Mouse (Mus musculus) ES-E14 (cell line): Measurements from ENCODE around the gene Pou2f2. TPM values are rescaled to one million over a fixed set of nuclear protein-coding genes. Genes with fewer than 3 reads are reported as not detected.
A peak's percentile ranks its signal among the peaks of the same experiment; 100 is the strongest.

Experiments
- DNase-seq: peaks from one replicate; pipeline ENCODE4 v3.0.0-alpha.2; 2013; ENCODE audit warnings: low read depth, low spot score
- H3K27ac ChIP-seq: 2 replicates; pipeline ENCODE4 v1.5.1; 2012; ENCODE audit warnings: low read depth, mild to moderate bottlenecking, low read length, moderate library complexity, mixed read lengths; ENCODE audit not compliant: poor library complexity, insufficient read depth, severe bottlenecking
- H3K36me3 ChIP-seq: 2 replicates; pipeline ENCODE4 v1.6.1; 2012; ENCODE audit warnings: mild to moderate bottlenecking, low read length, moderate library complexity, mixed read lengths; ENCODE audit not compliant: control insufficient read depth, poor library complexity, insufficient read depth, severe bottlenecking
- H3K4me1 ChIP-seq, 2 experiments: fragments of 150-350 bp in 1 of 2; sonication (generic) in 1 of 2; 2 replicates each; pipeline ENCODE4 v1.6.1; 2012; ENCODE audit warnings: low read length in 2 of 2, mild to moderate bottlenecking in 1 of 2, mixed read lengths in 1 of 2; ENCODE audit not compliant: control insufficient read depth in 2 of 2, insufficient read depth in 2 of 2, poor library complexity in 1 of 2
- H3K4me3 ChIP-seq, 2 experiments: fragments of 150-350 bp in 1 of 2; sonication (generic) in 1 of 2; 2 replicates each; pipeline ENCODE4 v1.5.1; 2012; ENCODE audit warnings: low read length in 2 of 2, low read depth in 1 of 2, mild to moderate bottlenecking in 1 of 2, mixed read lengths in 1 of 2; ENCODE audit not compliant: insufficient read depth in 1 of 2, poor library complexity in 1 of 2, severe bottlenecking in 1 of 2
- H3K9ac ChIP-seq: 2 replicates; pipeline ENCODE4 v1.6.1; 2012; ENCODE audit warnings: low read depth, mild to moderate bottlenecking, low read length, mixed read lengths; ENCODE audit not compliant: poor library complexity, insufficient read depth, severe bottlenecking
- H3K9me3 ChIP-seq: fragments of 150-350 bp; sonication (generic); 2 replicates; pipeline ENCODE4 v1.6.1; 2012; ENCODE audit warnings: low read depth, mild to moderate bottlenecking, low read length; ENCODE audit not compliant: control insufficient read depth, insufficient read depth
- CHD2 ChIP-seq: IDR thresholded peaks from 2 replicates; pipeline ENCODE4 v1.6.1; 2014; ENCODE audit warnings: mild to moderate bottlenecking, low read depth, low read length, inconsistent platforms
- HCFC1 ChIP-seq: IDR thresholded peaks from 2 replicates; pipeline ENCODE4 v1.6.1; 2012; ENCODE audit warnings: low read length, inconsistent platforms, borderline replicate concordance; ENCODE audit not compliant: insufficient read depth
- MAFK ChIP-seq: IDR thresholded peaks from 2 replicates; pipeline ENCODE4 v1.6.1; 2014; ENCODE audit warnings: mild to moderate bottlenecking, low read depth, low read length, inconsistent platforms; ENCODE audit not compliant: insufficient read depth
- ZC3H11A ChIP-seq: IDR thresholded peaks from 2 replicates; pipeline ENCODE4 v1.6.1; 2012; ENCODE audit warnings: low read depth, mild to moderate bottlenecking, inconsistent platforms, low read length, borderline replicate concordance
- ZNF384 ChIP-seq: IDR thresholded peaks from 2 replicates; pipeline ENCODE4 v1.6.1; 2012; ENCODE audit warnings: low read depth, low read length, inconsistent platforms
- in situ Hi-C, 2 experiments: fragments of 600-800 bp; cut with MboI; formaldehyde crosslinking; loops; one replicate each; pipeline ENCODE4 v1.15.1; 2025; ENCODE audit warnings: low sequenced_read_pairs in 2 of 2, inconsistent platforms in 1 of 2; ENCODE audit not compliant: unreplicated experiment in 2 of 2
- total RNA-seq: library from RNA; depleted of rRNA; stranded (reverse); fragments of 300-350 nt; gene quantifications from 2 replicates; pipeline ENCODE4 v1.2.3, GENCODE M21; 2012; rRNA removed

Pou2f2 gene
- 2.4 and 2.9 TPM in 2 replicates for total RNA-seq

DNA sequence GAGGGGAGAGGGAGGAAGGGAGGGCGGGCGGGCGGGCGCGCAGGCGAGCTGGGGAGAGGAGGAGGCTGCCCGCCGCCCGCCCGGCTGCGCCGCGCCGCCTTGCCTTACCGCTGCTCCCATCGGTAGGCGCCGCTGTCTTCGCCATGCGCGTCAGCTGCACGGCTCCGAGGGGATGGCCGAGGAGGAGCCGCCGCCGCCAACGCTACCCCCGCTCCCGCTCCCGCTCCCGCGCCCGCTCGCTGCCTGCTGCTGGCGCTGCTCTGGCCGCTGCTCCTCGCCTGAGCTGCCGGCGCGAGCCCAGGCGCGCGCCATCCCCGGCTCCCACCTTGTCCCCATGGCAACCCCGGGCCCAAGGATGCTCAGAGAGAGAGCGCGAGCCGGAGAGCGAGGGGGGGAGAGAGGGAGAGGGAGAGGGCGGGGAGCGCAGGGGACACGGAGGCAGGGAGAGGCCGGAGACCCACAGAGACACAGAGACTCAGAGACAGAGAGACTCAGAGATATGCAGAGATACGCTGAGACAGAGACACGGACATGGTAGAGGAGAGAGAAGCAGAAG lies at the start of gene Pou2f2:
Pou2f2 (minus strand) TSS at position 121 of the 556 bp plus-strand sequence.
- Histone ChIP-seq H3K4me3 (peak within 1 kb of the TSS; percentile 77 to 88), H3K4me1 (peaks cover 0 to 3% of the 10 kb centered on the region in 2 experiments; a peak in 1 of 4 replicates), H3K36me3 (no peaks in the 10 kb centered on the region), H3K27ac (no peak within 1 kb of the TSS), H3K9ac (peak within 1 kb of the TSS; percentile 67), H3K9me3 (no peaks in the 10 kb centered on the region)
- DNase-seq = peak; percentile 70
- in situ Hi-C loops = no loop called here
- TF ChIP-seq HCFC1 (0 out of 2 replicates have a peak, but pooled peaks have one; percentile 15), MAFK (no peak), ZC3H11A (no peak), CHD2 (no peak)

DNA sequence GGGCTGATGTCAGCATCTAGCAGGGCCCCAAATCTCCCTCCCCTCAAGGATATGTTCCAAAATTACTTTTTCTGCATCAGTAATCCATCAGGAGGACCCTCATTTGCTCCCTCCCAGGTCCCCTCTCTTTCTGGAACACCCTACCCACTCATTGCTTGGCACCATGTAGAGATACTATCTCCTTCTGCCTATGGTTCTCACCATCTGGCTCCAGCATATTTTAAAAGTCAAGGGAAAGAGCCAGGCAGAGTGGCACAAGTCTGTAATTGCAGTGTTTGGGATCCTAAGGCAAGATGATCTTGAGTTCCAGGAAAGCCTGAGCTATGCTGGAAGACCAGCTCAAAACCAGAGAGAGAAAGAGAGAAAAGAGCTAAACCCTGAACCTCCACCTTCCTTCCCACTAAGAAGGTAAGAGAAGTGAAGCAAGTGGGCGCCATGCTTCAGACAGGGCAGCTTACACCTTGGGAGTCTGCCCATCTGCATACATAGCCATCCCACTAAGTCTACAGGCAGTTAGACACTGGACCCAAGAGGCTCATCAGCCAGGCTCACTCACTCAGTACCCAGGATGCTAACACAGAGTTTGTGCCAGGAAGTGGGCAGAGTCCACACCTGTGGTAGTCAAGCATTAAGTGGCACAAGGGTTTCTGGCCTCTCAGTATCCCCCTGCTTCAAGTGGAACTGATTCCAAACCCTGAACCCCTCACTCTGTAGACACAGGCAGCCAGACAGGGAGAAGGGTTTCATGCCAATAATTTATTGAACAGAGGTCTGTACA lies 48.2 kb upstream of the Pou2f2 start:
- no peak overlapping the region for H3K9ac ChIP-seq
- peaks cover 72% of the 10 kb centered on the region for H3K36me3 ChIP-seq
- in situ Hi-C loops = no loop called here
- TF ChIP-seq ZC3H11A = no peak
- TF ChIP-seq HCFC1 = no peak
- TF ChIP-seq MAFK = no peak
- TF ChIP-seq ZNF384 = no peak
- TF ChIP-seq CHD2 = no peak
- no peak overlapping the region for H3K4me3 ChIP-seq
- DNase-seq = no peak
- no peaks in the 10 kb centered on the region for H3K9me3 ChIP-seq
- H3K27ac ChIP-seq = no peak overlapping the region
- H3K4me1 ChIP-seq = peaks cover 0 to 10% of the 10 kb centered on the region in 2 experiments; a peak in 2 of 4 replicates

DNA sequence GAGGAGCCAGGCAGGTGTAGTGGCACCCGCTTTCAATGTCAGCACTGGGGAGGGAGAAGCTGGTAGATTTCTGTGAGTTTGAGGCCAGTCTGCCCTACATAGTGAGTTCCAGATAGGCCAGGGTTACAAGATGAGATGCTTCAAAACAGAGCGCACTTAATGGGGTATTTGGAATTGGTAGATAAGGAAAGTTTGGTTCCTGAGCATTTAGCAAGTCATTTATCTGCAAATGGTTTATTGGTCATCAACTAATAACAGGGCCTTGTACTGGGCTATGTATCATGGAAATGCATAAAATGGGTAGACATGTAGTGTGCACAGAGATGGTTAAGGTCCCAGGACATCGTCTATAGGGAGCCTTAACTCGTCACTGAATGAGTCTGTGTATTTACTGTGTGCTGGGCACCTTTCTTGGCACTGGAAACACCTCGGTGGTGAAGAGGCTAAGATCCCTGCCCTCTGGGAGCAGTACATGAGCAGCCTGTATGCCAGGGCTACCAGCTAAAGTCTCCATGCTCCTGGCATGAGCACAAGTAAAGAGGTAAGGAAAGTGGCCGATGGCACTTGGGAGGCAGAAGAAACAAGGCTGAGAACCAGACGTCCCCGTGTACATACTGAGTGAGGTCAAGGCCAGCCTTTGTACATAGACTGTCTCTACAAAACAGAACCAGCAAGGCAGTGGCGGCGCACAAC lies 42.9 kb upstream of the Pou2f2 start:
- Histone ChIP-seq H3K4me1 (peaks cover under 1 to 19% of the 10 kb centered on the region in 2 experiments; a peak in 2 of 4 replicates), H3K4me3 (peak overlapping the region in 1 of 2 experiments; percentile 83; a peak in 1 of 4 replicates), H3K9me3 (no peaks in the 10 kb centered on the region), H3K9ac (peak overlapping the region; percentile 82; the same call in 1 of the 2 replicates), H3K36me3 (peaks cover 34% of the 10 kb centered on the region), H3K27ac (no peak overlapping the region)
- TF ChIP-seq CHD2 (no peak), HCFC1 (no peak), MAFK (no peak), ZC3H11A (no peak), ZNF384 (no peak)
- in situ Hi-C loops = no loop called here
- no peak for DNase-seq

DNA sequence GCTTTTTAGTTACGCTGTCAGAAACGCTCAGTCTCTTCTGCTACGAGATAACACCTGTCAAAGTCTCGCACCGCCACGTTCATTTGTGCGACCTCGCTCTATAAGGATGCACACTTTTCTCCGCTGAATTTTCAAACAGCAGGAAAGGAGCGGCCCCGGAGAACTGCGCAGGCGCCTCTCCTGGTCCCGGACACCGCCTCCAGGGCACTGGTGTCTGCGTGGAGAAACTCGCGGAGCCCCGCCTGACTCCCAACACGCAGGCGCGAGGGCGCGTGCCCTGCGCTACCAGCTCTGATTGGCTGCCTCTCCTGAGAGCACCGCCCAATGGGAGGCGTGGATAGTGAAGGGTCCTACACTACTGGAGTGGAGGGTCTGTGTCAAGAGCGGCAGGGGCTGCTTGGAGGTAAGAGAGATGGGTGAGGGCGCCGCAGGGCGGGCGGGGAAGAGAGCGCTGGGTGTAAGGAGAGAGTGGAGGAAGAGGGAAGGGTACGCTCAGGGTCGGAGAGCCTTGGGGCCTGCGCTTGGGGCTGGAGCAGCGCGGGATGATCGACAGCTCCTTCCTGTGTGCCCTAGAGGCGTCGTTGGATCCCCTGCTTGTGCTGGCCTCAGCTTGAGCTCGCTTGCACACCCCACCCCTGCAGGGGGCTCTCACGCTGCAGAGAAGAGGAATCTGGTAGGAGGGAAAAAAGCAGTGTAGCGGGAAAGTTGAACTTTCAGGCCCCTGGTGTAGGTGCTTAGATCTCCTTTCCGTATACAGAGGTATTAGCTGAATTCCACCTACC lies 41.8 kb upstream of the Pou2f2 start, which contains the start of gene Zfp526:
Zfp526 (plus strand) TSS at position 324 of the 782 bp plus-strand sequence.
- no peaks in the 10 kb centered on the region for H3K9me3 ChIP-seq
- DNase-seq = peak; percentile 96
- H3K27ac ChIP-seq = no peak within 1 kb of the TSS
- peaks cover 27% of the 10 kb centered on the region for H3K36me3 ChIP-seq
- peak within 1 kb of the TSS; percentile 81 to 83 for H3K4me3 ChIP-seq
- in situ Hi-C loops = no loop called here
- H3K4me1 ChIP-seq = peaks cover 2 to 20% of the 10 kb centered on the region in 2 experiments; a peak in 2 of 4 replicates
- H3K9ac ChIP-seq = peak within 1 kb of the TSS; percentile 82
- TF ChIP-seq ZNF384 (no peak), ZC3H11A (no peak), CHD2 (peak; percentile 63), HCFC1 (peak; percentile 51; the same call in 1 of the 2 replicates), MAFK (no peak)
